Mouse (Mus musculus): ENCODE results near the gene Vmn2r73. TPM values are rescaled to one million over a fixed set of nuclear protein-coding genes. Genes with fewer than 3 reads are reported as not detected.

Gene Vmn2r73
- not detected in 2 replicates for polyA plus RNA-seq (2012; rRNA removed)

GRCm38 (mm10) chr7:85876166-85876565, at the start of gene Vmn2r73:
Gene Vmn2r73 (minus strand): TSS chr7:85876266.

Other genes starting within 250 kb of the Vmn2r73 start
- not detected in 2 replicates for gene Vmn2r72, start 121.2 kb downstream of the Vmn2r73 start, polyA plus RNA-seq (2012; rRNA removed)
- gene Vmn2r74, start 85.4 kb upstream of the Vmn2r73 start, polyA plus RNA-seq (2012; rRNA removed): not detected in 2 replicates

Data from stomach, adult 2 months (tissue).